Mouse (Mus musculus) E14TG2a.4 (cell line): ENCODE measurements around the gene Ndufb4.

ENCODE experiments used
- CTCF ChIP-seq: conservative IDR thresholded peaks from 2 replicates; pipeline ENCODE4 v1.5.1; 2014; ENCODE audit warnings: low read length
- NANOG ChIP-seq: IDR thresholded peaks from 2 replicates; pipeline ENCODE4 v1.6.1; 2014; ENCODE audit warnings: borderline replicate concordance, low read length, mixed read lengths
- POU5F1 ChIP-seq: IDR thresholded peaks from 2 replicates; pipeline ENCODE4 v1.6.1; 2014; ENCODE audit warnings: low read length, borderline replicate concordance

- no peak for TF ChIP-seq CTCF
- TF ChIP-seq POU5F1: no peak
- TF ChIP-seq NANOG: no peak
Measured at GRCm38 (mm10) chr16:37617695-37618094, 36.6 kb downstream of the Ndufb4 start.
